Mouse (Mus musculus) hindbrain, embryonic 13.5 days (tissue): ENCODE results near the gene Ckap5. TPM values are rescaled to one million over a fixed set of nuclear protein-coding genes. Genes with fewer than 3 reads are reported as not detected.
"Not testable (repeated sequence)": the region's sequence is repeated elsewhere in the genome, so short reads cannot be mapped to it uniquely, and the experiment has no call there.

Source experiments
- ATAC-seq: fragments of 200-750 bp; cut with Nextera tagmentation; 2 replicates; pipeline ENCODE4 v1.8.0; 2017; ENCODE audit warnings: moderate TSS enrichment; ENCODE audit not compliant: low FRiP score
- H3K27ac ChIP-seq: fragments of 300-500 bp; sonication (generic); 2 replicates; pipeline ENCODE4 v1.5.1; 2015; ENCODE audit warnings: inconsistent platforms, mild to moderate bottlenecking, moderate library complexity
- H3K27me3 ChIP-seq: fragments of 300-500 bp; sonication (generic); 2 replicates; pipeline ENCODE4 v1.6.1; 2015; ENCODE audit warnings: mild to moderate bottlenecking, inconsistent platforms
- H3K36me3 ChIP-seq: fragments of 300-500 bp; sonication (generic); 2 replicates; pipeline ENCODE4 v1.6.1; 2015; ENCODE audit warnings: mild to moderate bottlenecking, inconsistent platforms
- H3K4me1 ChIP-seq: fragments of 300-500 bp; sonication (generic); replicated peaks from 2 replicates; pipeline ENCODE4 v1.6.1; 2015; ENCODE audit warnings: inconsistent platforms
- H3K4me2 ChIP-seq: fragments of 300-500 bp; sonication (generic); 2 replicates; pipeline ENCODE4 v1.6.1; 2015; ENCODE audit warnings: inconsistent platforms, mild to moderate bottlenecking, moderate library complexity
- H3K4me3 ChIP-seq: fragments of 300-500 bp; sonication (generic); 2 replicates; pipeline ENCODE4 v1.5.1; 2015; ENCODE audit warnings: mild to moderate bottlenecking, inconsistent platforms
- H3K9ac ChIP-seq: fragments of 300-500 bp; sonication (generic); 2 replicates; pipeline ENCODE4 v1.6.1; 2015; ENCODE audit warnings: mild to moderate bottlenecking, inconsistent platforms
- H3K9me3 ChIP-seq: fragments of 300-500 bp; sonication (generic); 2 replicates; pipeline ENCODE4 v1.6.1; 2016; ENCODE audit warnings: inconsistent platforms
- WGBS: fragments of 180-500 bp; shearing (Covaris S2); methylation state at CpG from one replicate; pipeline ENCODE4 v1.1.7; 2015; 5-methylcytosine and 5-hydroxymethylcytosine counted together
- polyA plus RNA-seq: library from polyadenylated mRNA; unstranded; fragments of >200 nt; fragmentation: Nextera tagmentation; extraction: Ambion mirVana; gene quantifications from 2 replicates; pipeline ENCODE4 v1.2.1, GENCODE M21; 2015

Gene Ckap5
- polyA plus RNA-seq, 1 experiment from 2014 or later: 132 TPM

GRCm38 (mm10) chr2:91527147-91527486, 555 bp downstream of the Ckap5 start:
- peak overlapping the region; percentile 97 for H3K4me3 ChIP-seq
- no peaks in the 10 kb centered on the region for H3K9me3 ChIP-seq
- H3K27ac ChIP-seq: peak overlapping the region; percentile 90
- WGBS: 1% methylated on average over 15 of the region's 15 CpGs
- peaks cover 9% of the 10 kb centered on the region for H3K4me1 ChIP-seq
- peak; percentile 89 for ATAC-seq
- peak overlapping the region; percentile 97 for H3K9ac ChIP-seq
- H3K36me3 ChIP-seq: 0 out of 2 replicates have a peak, but pooled peaks cover 10% of the 10 kb centered on the region
- H3K4me2 ChIP-seq: peak overlapping the region; percentile 74
- no peaks in the 10 kb centered on the region for H3K27me3 ChIP-seq

GRCm38 (mm10) chr2:91537588-91538205, 11.1 kb downstream of the Ckap5 start:
- peak; percentile 89 for ATAC-seq
- Histone ChIP-seq H3K27me3 (no peaks in the 10 kb centered on the region), H3K9me3 (no peaks in the 10 kb centered on the region), H3K9ac (peak overlapping the region; percentile 63), H3K4me3 (peak overlapping the region; percentile 38), H3K4me1 (peaks cover 9% of the 10 kb centered on the region), H3K27ac (peak overlapping the region; percentile 49; the same call in 1 of the 2 replicates), H3K4me2 (peak overlapping the region; percentile 57), H3K36me3 (no peaks in the 10 kb centered on the region)
- 3% methylated on average over 17 of the region's 17 CpGs for WGBS

- Histone ChIP-seq H3K27ac (no peak overlapping the region), H3K9me3 (no peaks in the 10 kb centered on the region), H3K36me3 (peaks cover 76% of the 10 kb centered on the region), H3K4me3 (no peak overlapping the region), H3K9ac (no peak overlapping the region), H3K4me2 (no peak overlapping the region), H3K27me3 (no peaks in the 10 kb centered on the region), H3K4me1 (no peaks in the 10 kb centered on the region)
- ATAC-seq: no peak
- 98% methylated on average over 2 of the region's 2 CpGs for WGBS
Measured at GRCm38 (mm10) chr2:91568125-91568524, 41.6 kb downstream of the Ckap5 start.

GRCm38 (mm10) chr2:91580894-91581293, 54.3 kb downstream of the Ckap5 start:
- no peak overlapping the region for H3K4me2 ChIP-seq
- no peak for ATAC-seq
- H3K36me3 ChIP-seq: peaks cover 73% of the 10 kb centered on the region
- H3K9me3 ChIP-seq: peaks cover 4% of the 10 kb centered on the region; the same call in 1 of the 2 replicates
- H3K9ac ChIP-seq: no peak overlapping the region
- H3K27me3 ChIP-seq: no peaks in the 10 kb centered on the region
- no peak overlapping the region for H3K4me3 ChIP-seq
- H3K27ac ChIP-seq: no peak overlapping the region
- no peaks in the 10 kb centered on the region for H3K4me1 ChIP-seq
- 81% methylated on average over 1 of the region's 1 CpGs for WGBS

- Histone ChIP-seq H3K4me2 (no peak overlapping the region), H3K9me3 (no peaks in the 10 kb centered on the region), H3K4me3 (no peak overlapping the region), H3K4me1 (no peaks in the 10 kb centered on the region), H3K27ac (no peak overlapping the region), H3K27me3 (no peaks in the 10 kb centered on the region), H3K36me3 (peaks cover 66% of the 10 kb centered on the region), H3K9ac (no peak overlapping the region)
- WGBS: 94% methylated on average over 1 of the region's 1 CpGs
- no peak for ATAC-seq
Measured at GRCm38 (mm10) chr2:91586242-91586641, 59.7 kb downstream of the Ckap5 start.

GRCm38 (mm10) chr2:91600475-91600874, 73.9 kb downstream of the Ckap5 start:
- Histone ChIP-seq H3K27ac (no peak overlapping the region), H3K4me2 (no peak overlapping the region), H3K4me3 (no peak overlapping the region), H3K27me3 (no peaks in the 10 kb centered on the region), H3K36me3 (peaks cover 84% of the 10 kb centered on the region), H3K4me1 (no peaks in the 10 kb centered on the region), H3K9me3 (no peaks in the 10 kb centered on the region), H3K9ac (no peak overlapping the region)
- ATAC-seq: no peak
- WGBS: 96% methylated on average over 4 of the region's 4 CpGs

- whole genome bisulfite sequencing: 90% methylated on average over 4 of the region's 4 CpGs
- Histone ChIP-seq H3K4me3 (no peak overlapping the region), H3K4me1 (no peaks in the 10 kb centered on the region), H3K27ac (no peak overlapping the region), H3K9ac (no peak overlapping the region), H3K9me3 (no peaks in the 10 kb centered on the region), H3K4me2 (no peak overlapping the region), H3K27me3 (no peaks in the 10 kb centered on the region), H3K36me3 (peaks cover 81% of the 10 kb centered on the region)
- ATAC-seq: no peak
Measured at GRCm38 (mm10) chr2:91602389-91602788, 75.8 kb downstream of the Ckap5 start.

GRCm38 (mm10) chr2:91609370-91609769, 82.8 kb downstream of the Ckap5 start:
- not testable (repeated sequence) for H3K4me3 ChIP-seq, H3K4me2 ChIP-seq, H3K9me3 ChIP-seq, ATAC-seq, H3K27ac ChIP-seq, H3K9ac ChIP-seq, H3K27me3 ChIP-seq, H3K4me1 ChIP-seq
- H3K36me3 ChIP-seq: peaks cover 64% of the 10 kb centered on the region

GRCm38 (mm10) chr2:91622356-91622755, 95.8 kb downstream of the Ckap5 start:
- WGBS: 97% methylated on average over 5 of the region's 5 CpGs
- ATAC-seq: no peak

GRCm38 (mm10) chr2:91623366-91623765, 96.8 kb downstream of the Ckap5 start:
- not testable (repeated sequence) for H3K4me1 ChIP-seq, H3K9ac ChIP-seq, H3K27me3 ChIP-seq, H3K4me2 ChIP-seq, ATAC-seq, H3K4me3 ChIP-seq, H3K9me3 ChIP-seq, H3K27ac ChIP-seq
- H3K36me3 ChIP-seq: peaks cover 53% of the 10 kb centered on the region
- 97% methylated on average over 7 of the region's 7 CpGs for WGBS

More at GRCm38 (mm10) chr2:91622356-91622755, 95.8 kb downstream of the Ckap5 start:
- Histone ChIP-seq H3K27me3 (no peaks in the 10 kb centered on the region), H3K9me3 (no peaks in the 10 kb centered on the region), H3K4me2 (no peak overlapping the region), H3K4me3 (no peak overlapping the region), H3K27ac (no peak overlapping the region), H3K9ac (no peak overlapping the region), H3K4me1 (no peaks in the 10 kb centered on the region), H3K36me3 (peaks cover 63% of the 10 kb centered on the region)

GRCm38 (mm10) chr2:91627486-91627885, 100.9 kb downstream of the Ckap5 start:
- Histone ChIP-seq H3K27ac (no peak overlapping the region), H3K4me2 (no peak overlapping the region), H3K36me3 (peaks cover 19% of the 10 kb centered on the region), H3K9me3 (no peaks in the 10 kb centered on the region), H3K4me1 (no peaks in the 10 kb centered on the region), H3K27me3 (no peaks in the 10 kb centered on the region), H3K9ac (no peak overlapping the region), H3K4me3 (no peak overlapping the region)
- 84% methylated on average over 5 of the region's 5 CpGs for WGBS
- ATAC-seq: no peak

GRCm38 (mm10) chr2:91628171-91628570, 101.6 kb downstream of the Ckap5 start:
- ATAC-seq: no peak
- H3K4me1 ChIP-seq: no peaks in the 10 kb centered on the region
- H3K4me3 ChIP-seq: no peak overlapping the region
- no peaks in the 10 kb centered on the region for H3K9me3 ChIP-seq
- WGBS: 92% methylated on average over 8 of the region's 8 CpGs
- H3K4me2 ChIP-seq: no peak overlapping the region
- H3K9ac ChIP-seq: no peak overlapping the region
- no peak overlapping the region for H3K27ac ChIP-seq
- H3K27me3 ChIP-seq: no peaks in the 10 kb centered on the region
- peaks cover 14% of the 10 kb centered on the region for H3K36me3 ChIP-seq

GRCm38 (mm10) chr2:91629682-91630081, 103.1 kb downstream of the Ckap5 start:
- 0 out of 2 replicates have a peak, but pooled peaks cover 5% of the 10 kb centered on the region for H3K36me3 ChIP-seq
- H3K4me2 ChIP-seq: no peak overlapping the region
- H3K4me1 ChIP-seq: no peaks in the 10 kb centered on the region
- no peak for ATAC-seq
- no peak overlapping the region for H3K27ac ChIP-seq
- 86% methylated on average over 18 of the region's 18 CpGs for WGBS
- H3K27me3 ChIP-seq: no peaks in the 10 kb centered on the region
- H3K4me3 ChIP-seq: no peak overlapping the region
- H3K9me3 ChIP-seq: no peaks in the 10 kb centered on the region
- no peak overlapping the region for H3K9ac ChIP-seq
